Mouse (Mus musculus) bone marrow macrophage, adult 2 months (primary cell): ENCODE results near the gene Slc6a16.

ENCODE experiments used
- CTCF ChIP-seq: IDR thresholded peaks from 2 replicates; pipeline ENCODE4 v1.5.1; 2012; ENCODE audit warnings: low read depth, mild to moderate bottlenecking, low read length, moderate library complexity
- POLR2A ChIP-seq: IDR thresholded peaks from 2 replicates; pipeline ENCODE4 v1.6.1; 2012; ENCODE audit warnings: mild to moderate bottlenecking, low read depth, low read length, borderline replicate concordance

GRCm38 (mm10) chr7:45296626-45297025, 55.7 kb downstream of the Slc6a16 start:
- TF ChIP-seq POLR2A (no peak), CTCF (no peak)
